Mouse (Mus musculus) liver, embryonic 14.5 days (tissue): ENCODE data around the gene Slc46a3.

ENCODE experiments used
- CTCF ChIP-seq: IDR thresholded peaks from 2 replicates; pipeline ENCODE4 v1.5.1; 2016; ENCODE audit warnings: antibody characterized with exemption, low read depth, control low read depth
- EP300 ChIP-seq: IDR thresholded peaks from 2 replicates; pipeline ENCODE4 v1.6.1; 2016; ENCODE audit warnings: antibody characterized with exemption, low read depth

DNA sequence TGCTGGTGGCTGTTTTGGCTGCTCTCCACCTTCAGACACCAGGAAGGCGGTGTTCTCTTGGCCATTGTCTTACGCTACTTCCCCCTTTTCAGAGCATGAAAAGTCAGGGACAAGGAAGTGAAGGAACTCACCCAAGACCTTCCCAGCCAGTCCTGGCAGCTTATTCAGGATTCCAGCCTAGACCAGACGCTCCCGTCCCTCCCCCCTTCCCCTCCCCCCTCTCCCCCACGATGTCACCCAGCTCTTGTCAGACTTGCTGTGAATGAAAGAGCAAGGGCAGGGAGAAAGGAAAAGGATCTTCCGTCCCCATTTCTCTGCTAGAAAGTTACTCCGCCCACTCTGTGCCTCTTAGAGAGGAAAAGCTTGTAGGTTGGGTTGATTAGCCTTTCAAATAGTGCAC is 51.3 kb downstream of the Slc46a3 start:
- TF ChIP-seq EP300 = no peak
- TF ChIP-seq CTCF = no peak
